Mouse (Mus musculus) heart, postnatal 0 days (tissue): ENCODE data around the gene Ero1l. TPM values are rescaled to one million over a fixed set of nuclear protein-coding genes. Genes with fewer than 3 reads are reported as not detected.

Experiments used
- ATAC-seq: fragments of 200-750 bp; cut with Nextera tagmentation; 2 replicates; pipeline ENCODE4 v1.8.0; 2017; ENCODE audit warnings: low read depth, moderate number of reproducible peaks, moderate library complexity; ENCODE audit not compliant: insufficient read depth
- DNase-seq: peaks from one replicate; pipeline ENCODE4 v3.0.0-alpha.2; 2016; ENCODE audit warnings: low spot score
- H3K27ac ChIP-seq: fragments of 300-500 bp; sonication (generic); 2 replicates; pipeline ENCODE4 v1.5.1; 2014; ENCODE audit warnings: low read depth, mild to moderate bottlenecking
- H3K27me3 ChIP-seq: fragments of 300-500 bp; sonication (generic); 2 replicates; pipeline ENCODE4 v1.6.1; 2014; ENCODE audit warnings: low read length, mixed read lengths; ENCODE audit not compliant: control insufficient read depth, insufficient read depth
- H3K36me3 ChIP-seq: fragments of 300-500 bp; sonication (generic); replicated peaks from 2 replicates; pipeline ENCODE4 v1.6.1; 2014; ENCODE audit warnings: low read length, mixed read lengths; ENCODE audit not compliant: control insufficient read depth, insufficient read depth
- H3K4me1 ChIP-seq: fragments of 300-500 bp; sonication (generic); 2 replicates; pipeline ENCODE4 v1.6.1; 2014; ENCODE audit warnings: antibody characterized with exemption; ENCODE audit not compliant: control insufficient read depth, insufficient read depth
- H3K4me2 ChIP-seq: fragments of 300-500 bp; sonication (generic); 2 replicates; pipeline ENCODE4 v1.6.1; 2014; ENCODE audit warnings: low read depth, mild to moderate bottlenecking, low read length, moderate library complexity
- H3K4me3 ChIP-seq: fragments of 300-500 bp; sonication (generic); 2 replicates; pipeline ENCODE4 v1.5.1; 2014; ENCODE audit warnings: low read depth, low read length
- H3K9ac ChIP-seq: fragments of 300-500 bp; sonication (generic); replicated peaks from 2 replicates; pipeline ENCODE4 v1.6.1; 2014; ENCODE audit warnings: low read depth, low read length, mixed read lengths
- H3K9me3 ChIP-seq: fragments of 300-500 bp; sonication (generic); replicated peaks from 2 replicates; pipeline ENCODE4 v1.6.1; 2016; ENCODE audit warnings: low read length; ENCODE audit not compliant: control insufficient read depth
- CTCF ChIP-seq: IDR thresholded peaks from 2 replicates; pipeline ENCODE4 v1.5.1; 2016; ENCODE audit warnings: antibody characterized with exemption, control low read depth, low read depth
- EP300 ChIP-seq: IDR thresholded peaks from 2 replicates; pipeline ENCODE4 v1.6.1; 2016; ENCODE audit warnings: antibody characterized with exemption, low read depth
- WGBS: fragments of 180-500 bp; shearing (Covaris S2); extraction: QIAGEN DNeasy Blood & Tissue Kit; methylation state at CpG from one replicate; pipeline ENCODE4 v1.1.7; 2014; 5-methylcytosine and 5-hydroxymethylcytosine counted together
- polyA plus RNA-seq: library from polyadenylated mRNA; unstranded; fragments of >200 nt; fragmentation: Nextera tagmentation; extraction: Ambion mirVana; gene quantifications from 2 replicates; pipeline ENCODE4 v1.2.1, GENCODE M21; 2015
- total RNA-seq: library from RNA; depleted of rRNA; stranded (reverse); fragments of >200 nt; gene quantifications from 2 replicates; pipeline ENCODE4 v1.2.3, GENCODE M21; 2014; ENCODE audit warnings: low replicate concordance; rRNA removed

Ero1l gene
- 18.0 and 24.2 TPM in 2 replicates for total RNA-seq
- 22.7 and 24.1 TPM in 2 replicates for polyA plus RNA-seq

DNA sequence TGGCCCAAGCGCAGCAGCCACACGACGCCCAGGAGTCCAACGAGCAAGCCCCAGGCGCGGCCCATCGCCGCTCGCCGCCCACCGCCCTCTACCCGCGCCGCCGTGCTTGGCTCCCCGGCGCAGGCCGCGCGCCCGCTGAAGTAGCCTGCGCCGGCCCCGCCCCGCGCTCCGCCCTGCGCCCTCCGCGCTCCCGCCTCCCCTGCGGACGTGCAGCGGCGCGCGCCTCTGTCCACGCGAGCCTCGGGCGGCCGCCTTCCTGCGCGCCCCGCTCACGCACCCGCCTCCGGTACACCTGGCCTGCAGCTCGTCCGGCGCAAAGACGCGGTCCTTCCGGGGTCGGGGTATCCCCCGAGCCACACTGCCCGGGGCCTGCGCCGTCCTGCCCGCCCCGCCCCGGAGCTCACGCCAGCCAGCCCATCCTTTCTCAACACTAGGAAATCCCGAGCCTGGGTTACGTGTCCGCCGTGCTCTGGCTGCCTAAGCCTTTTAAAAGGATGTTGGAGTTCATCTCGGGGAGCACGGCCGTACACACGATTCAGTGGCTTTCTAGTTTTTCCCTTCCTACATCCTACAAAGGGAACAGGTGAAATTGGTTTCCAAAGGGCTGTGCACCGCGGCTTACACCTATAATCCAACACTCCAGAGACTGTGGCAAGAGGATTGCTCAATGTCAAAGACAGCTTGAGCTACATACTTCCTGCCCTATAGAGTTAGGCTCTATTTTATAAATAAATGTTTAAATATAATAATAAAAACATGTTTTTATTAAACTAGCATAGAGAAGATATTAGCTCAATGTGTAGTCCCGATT, at the start of gene Ero1l:
Ero1l (minus strand) TSS at position 346 of the 811 bp plus-strand sequence.
- H3K4me1 ChIP-seq, result peaks cover 31% of the 10 kb centered on the region
- no peaks in the 10 kb centered on the region for H3K9me3 ChIP-seq
- ATAC-seq, result peak; percentile 94
- peak within 1 kb of the TSS; percentile 66 for H3K4me2 ChIP-seq
- H3K36me3 ChIP-seq, result no peaks in the 10 kb centered on the region
- H3K27me3 ChIP-seq, result no peaks in the 10 kb centered on the region
- peak within 1 kb of the TSS; percentile 90 for H3K9ac ChIP-seq
- H3K4me3 ChIP-seq, result peak within 1 kb of the TSS; percentile 95
- TF ChIP-seq EP300 (no peak), CTCF (no peak)
- DNase-seq, result peak; percentile 67
- 2% methylated on average over 52 of the region's 74 CpGs for WGBS
- H3K27ac ChIP-seq, result peak within 1 kb of the TSS; percentile 93

DNA sequence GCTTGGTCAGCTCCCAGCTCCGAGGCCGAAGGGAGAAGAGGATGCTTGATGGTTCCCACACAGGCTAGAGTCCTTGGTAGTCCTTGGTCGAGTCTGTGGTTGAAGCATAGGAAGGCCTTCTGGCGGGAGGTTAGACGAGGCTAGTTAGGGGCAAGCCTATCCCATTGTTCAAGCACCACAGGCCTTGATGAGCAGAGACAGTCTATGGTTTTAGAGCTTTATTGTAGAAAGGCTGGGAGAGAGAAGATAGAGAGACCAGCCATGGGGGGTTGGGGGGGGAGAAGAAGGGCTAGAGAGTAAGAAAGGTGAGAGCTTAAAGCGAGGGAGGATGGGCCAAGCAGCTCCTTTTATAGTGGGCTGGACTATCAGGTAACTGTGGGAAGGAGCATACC, 46.6 kb upstream of the Ero1l start:
- H3K9ac ChIP-seq, result no peak overlapping the region
- no peak overlapping the region for H3K4me3 ChIP-seq
- WGBS, result 82% methylated on average over 6 of the region's 6 CpGs
- H3K27me3 ChIP-seq, result no peaks in the 10 kb centered on the region
- no peak overlapping the region for H3K27ac ChIP-seq
- H3K36me3 ChIP-seq, result peaks cover 26% of the 10 kb centered on the region
- H3K9me3 ChIP-seq, result no peaks in the 10 kb centered on the region
- no peaks in the 10 kb centered on the region for H3K4me1 ChIP-seq
- TF ChIP-seq CTCF (no peak), EP300 (no peak)
- no peak overlapping the region for H3K4me2 ChIP-seq
- ATAC-seq, result no peak
- no peak for DNase-seq

DNA sequence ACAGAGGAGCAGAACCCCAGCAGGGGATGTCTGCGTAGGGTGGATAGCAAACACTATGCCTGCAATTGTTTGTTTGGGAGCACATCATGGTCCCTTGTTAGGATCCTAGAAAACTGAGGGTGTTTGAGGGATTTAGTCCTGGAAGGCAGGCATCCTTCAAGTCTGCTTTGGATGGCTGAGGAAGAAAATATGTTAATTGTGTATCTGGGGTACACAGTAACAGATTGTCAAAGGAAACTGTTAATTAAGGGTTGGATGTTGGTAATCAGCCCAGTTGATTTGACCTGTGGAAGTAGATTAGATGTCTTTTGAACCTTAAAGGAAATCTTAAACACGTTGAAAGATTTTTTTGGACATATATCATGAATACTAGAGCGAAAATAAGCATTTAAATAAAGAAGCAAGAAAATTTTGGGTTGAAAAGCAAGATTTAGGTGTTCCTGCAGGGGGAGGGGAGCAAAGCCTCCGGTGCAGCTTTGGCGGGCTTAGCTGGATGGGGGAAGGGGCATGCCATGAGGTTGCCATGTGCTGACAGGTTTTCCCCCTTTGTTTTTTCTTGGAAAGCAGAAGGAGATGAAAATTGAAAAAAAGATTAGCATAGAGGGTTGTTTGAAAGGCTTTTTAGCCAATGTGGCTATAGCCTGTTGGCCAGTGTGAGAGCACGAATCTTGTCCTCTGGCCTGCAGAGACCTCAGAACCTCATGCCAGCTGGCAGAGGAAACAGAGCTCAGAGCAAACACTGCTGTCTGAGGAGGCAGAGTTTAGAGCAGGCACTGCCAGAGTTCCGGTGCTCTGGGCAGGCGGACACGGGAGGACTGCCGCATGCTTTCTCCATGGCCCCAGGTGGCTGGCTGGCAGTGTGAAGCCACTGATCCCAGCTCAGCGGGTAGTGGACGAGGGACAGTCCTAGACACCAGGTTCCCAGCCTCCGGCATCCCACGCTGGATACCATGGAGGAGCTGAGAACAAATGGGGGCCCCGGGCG, 45.9 kb upstream of the Ero1l start:
- 77% methylated on average over 16 of the region's 16 CpGs for WGBS
- Histone ChIP-seq H3K36me3 (peaks cover 20% of the 10 kb centered on the region), H3K27me3 (no peaks in the 10 kb centered on the region), H3K4me2 (no peak overlapping the region), H3K4me1 (no peaks in the 10 kb centered on the region), H3K9ac (no peak overlapping the region), H3K4me3 (no peak overlapping the region), H3K27ac (no peak overlapping the region), H3K9me3 (no peaks in the 10 kb centered on the region)
- TF ChIP-seq CTCF, result no peak
- TF ChIP-seq EP300, result no peak
- DNase-seq, result no peak
- no peak for ATAC-seq

DNA sequence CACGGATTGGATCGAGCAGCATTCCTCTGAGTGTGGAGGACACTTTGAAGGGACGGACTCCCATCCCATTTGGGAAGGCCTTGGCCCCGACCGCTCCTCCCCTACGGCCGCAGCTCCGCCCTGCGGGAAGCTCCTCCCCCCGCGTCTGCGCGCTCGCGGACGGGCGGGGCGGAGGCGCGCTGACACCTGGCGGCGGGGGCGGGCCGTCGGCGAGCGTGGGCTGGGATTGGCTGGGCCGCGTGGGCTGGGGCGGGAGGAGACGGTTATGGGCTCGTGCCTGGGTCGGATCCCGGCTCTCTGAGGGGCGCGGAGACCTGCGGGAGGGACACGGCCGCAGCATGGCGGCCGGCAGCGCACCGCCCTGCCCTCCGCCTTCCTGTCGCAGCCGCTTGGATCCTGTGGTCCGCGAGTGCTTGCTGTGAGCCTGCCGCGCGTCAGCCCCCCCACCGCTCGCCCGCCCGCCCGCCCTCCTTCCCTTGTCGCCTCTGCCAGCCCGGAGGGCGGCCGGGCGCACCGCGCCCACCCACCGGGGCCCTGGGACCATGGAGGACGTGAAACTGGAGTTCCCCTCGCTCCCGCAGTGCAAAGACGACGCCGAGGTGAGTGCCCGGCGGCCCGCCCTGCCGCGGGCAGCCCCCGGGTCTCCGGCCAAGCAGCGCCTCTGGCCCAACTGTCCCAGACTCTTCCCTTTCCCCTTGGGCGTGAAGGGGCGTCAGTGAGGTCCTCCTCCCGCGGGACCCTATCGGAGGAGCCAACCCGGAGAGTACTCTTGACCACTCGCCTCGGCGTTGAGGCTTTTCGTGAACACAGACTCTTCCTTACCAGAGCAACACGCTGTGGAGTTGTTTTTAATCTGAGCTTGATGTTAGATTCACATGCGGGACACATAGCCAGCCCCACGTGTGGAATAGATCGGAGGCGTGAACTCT, 32.6 kb upstream of the Ero1l start, which contains the start of gene Styx:
Styx (plus strand) TSS at position 163 of the 929 bp plus-strand sequence.
- Histone ChIP-seq H3K27ac (peak within 1 kb of the TSS; percentile 84), H3K4me2 (peak within 1 kb of the TSS; percentile 72), H3K27me3 (no peaks in the 10 kb centered on the region), H3K9ac (peak within 1 kb of the TSS; percentile 74), H3K36me3 (peaks cover 28% of the 10 kb centered on the region), H3K4me1 (peaks cover 12% of the 10 kb centered on the region), H3K4me3 (peak within 1 kb of the TSS; percentile 68), H3K9me3 (no peaks in the 10 kb centered on the region)
- ATAC-seq, result peak; percentile 97
- no peak for TF ChIP-seq CTCF
- TF ChIP-seq EP300, result no peak
- WGBS, result under 1% methylated on average over 71 of the region's 93 CpGs
- peak; percentile 93 for DNase-seq
